Mouse (Mus musculus): ENCODE measurements around the gene Zdhhc14.

Gene Zdhhc14

GRCm38 (mm10) chr17:5650642-5651041 is 158.3 kb downstream of the Zdhhc14 start:
- no peak for DNase-seq (ENCODE audit: extremely low read depth, insufficient read length, low spot score)

GRCm38 (mm10) chr17:5651551-5651950 is 159.2 kb downstream of the Zdhhc14 start:
- DNase-seq (ENCODE audit: extremely low read depth, insufficient read length, low spot score) = no peak

- no peak for DNase-seq (ENCODE audit: extremely low read depth, insufficient read length, low spot score)
Observed at GRCm38 (mm10) chr17:5653981-5654380, 161.6 kb downstream of the Zdhhc14 start.

GRCm38 (mm10) chr17:5655536-5655935 is 163.2 kb downstream of the Zdhhc14 start:
- no peak for DNase-seq (ENCODE audit: extremely low read depth, insufficient read length, low spot score)

- DNase-seq (ENCODE audit: extremely low read depth, insufficient read length, low spot score) = no peak
Observed at GRCm38 (mm10) chr17:5660317-5661080, 168.1 kb downstream of the Zdhhc14 start.

GRCm38 (mm10) chr17:5666652-5667051 is 174.3 kb downstream of the Zdhhc14 start:
- no peak for DNase-seq (ENCODE audit: extremely low read depth, insufficient read length, low spot score)

- DNase-seq (ENCODE audit: extremely low read depth, insufficient read length, low spot score) = no peak
Observed at GRCm38 (mm10) chr17:5668456-5668855, 176.1 kb downstream of the Zdhhc14 start.

- no peak for DNase-seq (ENCODE audit: extremely low read depth, insufficient read length, low spot score)
Observed at GRCm38 (mm10) chr17:5668981-5669380, 176.6 kb downstream of the Zdhhc14 start.

- no peak for DNase-seq (ENCODE audit: extremely low read depth, insufficient read length, low spot score)
Observed at GRCm38 (mm10) chr17:5675951-5676350, 183.6 kb downstream of the Zdhhc14 start.

GRCm38 (mm10) chr17:5679315-5679714 is 187.0 kb downstream of the Zdhhc14 start:
- no peak for DNase-seq (ENCODE audit: extremely low read depth, insufficient read length, low spot score)

- no peak for DNase-seq (ENCODE audit: extremely low read depth, insufficient read length, low spot score)
Observed at GRCm38 (mm10) chr17:5685324-5685723, 193.0 kb downstream of the Zdhhc14 start.

- no peak for DNase-seq (ENCODE audit: extremely low read depth, insufficient read length, low spot score)
Observed at GRCm38 (mm10) chr17:5687810-5688209, 195.5 kb downstream of the Zdhhc14 start.

- DNase-seq (ENCODE audit: extremely low read depth, insufficient read length, low spot score) = no peak
Observed at GRCm38 (mm10) chr17:5688222-5688621, 195.9 kb downstream of the Zdhhc14 start.

- DNase-seq (ENCODE audit: extremely low read depth, insufficient read length, low spot score) = no peak
Observed at GRCm38 (mm10) chr17:5688669-5689068, 196.3 kb downstream of the Zdhhc14 start.

GRCm38 (mm10) chr17:5690746-5691535 is 198.6 kb downstream of the Zdhhc14 start:
- DNase-seq (ENCODE audit: extremely low read depth, insufficient read length, low spot score) = no peak

GRCm38 (mm10) chr17:5692661-5693060 is 200.3 kb downstream of the Zdhhc14 start:
- DNase-seq (ENCODE audit: extremely low read depth, insufficient read length, low spot score) = no peak

GRCm38 (mm10) chr17:5693256-5693655 is 200.9 kb downstream of the Zdhhc14 start:
- no peak for DNase-seq (ENCODE audit: extremely low read depth, insufficient read length, low spot score)

GRCm38 (mm10) chr17:5698447-5699096 is 206.2 kb downstream of the Zdhhc14 start:
- no peak for DNase-seq (ENCODE audit: extremely low read depth, insufficient read length, low spot score)

- no peak for DNase-seq (ENCODE audit: extremely low read depth, insufficient read length, low spot score)
Observed at GRCm38 (mm10) chr17:5710320-5711104, 218.2 kb downstream of the Zdhhc14 start.

- no peak for DNase-seq (ENCODE audit: extremely low read depth, insufficient read length, low spot score)
Observed at GRCm38 (mm10) chr17:5711861-5712260, 219.5 kb downstream of the Zdhhc14 start.

GRCm38 (mm10) chr17:5713141-5713540 is 220.8 kb downstream of the Zdhhc14 start:
- DNase-seq (ENCODE audit: extremely low read depth, insufficient read length, low spot score) = no peak

Data from 3134 (cell line).